Mouse (Mus musculus) kidney, postnatal 14 days (tissue): ENCODE data around the gene Aplp2.

Source experiments
- DNase-seq: peaks from one replicate; pipeline ENCODE4 v3.0.0; 2022; ENCODE audit warnings: mixed read lengths

Gene Aplp2

GRCm38 (mm10) chr9:31120533-31120915 lies 91.1 kb downstream of the Aplp2 start:
- DNase-seq = no peak

- DNase-seq = peak; percentile 21
Measured at GRCm38 (mm10) chr9:31119882-31120532, 91.6 kb downstream of the Aplp2 start.

GRCm38 (mm10) chr9:31119405-31119804 lies 92.2 kb downstream of the Aplp2 start:
- DNase-seq = no peak

- no peak for DNase-seq
Measured at GRCm38 (mm10) chr9:31118520-31119298, 92.9 kb downstream of the Aplp2 start.

- DNase-seq = no peak
Measured at GRCm38 (mm10) chr9:31117488-31117887, 94.1 kb downstream of the Aplp2 start.

GRCm38 (mm10) chr9:31117088-31117487 lies 94.5 kb downstream of the Aplp2 start:
- DNase-seq = no peak

- no peak for DNase-seq
Measured at GRCm38 (mm10) chr9:31115586-31115985, 96.0 kb downstream of the Aplp2 start.

- DNase-seq = no peak
Measured at GRCm38 (mm10) chr9:31108464-31108863, 103.2 kb downstream of the Aplp2 start.
